Mouse (Mus musculus): Measurements from ENCODE around the gene Tmod3.
"Not testable (repeated sequence)": the region's sequence is repeated elsewhere in the genome, so short reads cannot be mapped to it uniquely, and the experiment has no call there.

Gene Tmod3

GRCm38 (mm10) chr9:75558360-75558759, 1.1 kb downstream of the Tmod3 start:
- in situ Hi-C loops (cut with MboI, MseI): no loop called here

GRCm38 (mm10) chr9:75553719-75554118, 5.7 kb downstream of the Tmod3 start:
- in situ Hi-C loops (cut with MboI, MseI): no loop called here

GRCm38 (mm10) chr9:75551342-75551741, 8.1 kb downstream of the Tmod3 start:
- in situ Hi-C loops (cut with MboI, MseI): no loop called here

GRCm38 (mm10) chr9:75549010-75549409, 10.4 kb downstream of the Tmod3 start:
- in situ Hi-C loops (cut with MboI, MseI): no loop called here

- in situ Hi-C loops (cut with MboI, MseI): no loop called here
Observed at GRCm38 (mm10) chr9:75546885-75547553, 12.4 kb downstream of the Tmod3 start.

GRCm38 (mm10) chr9:75545514-75545913, 13.9 kb downstream of the Tmod3 start:
- in situ Hi-C loops (cut with MboI, MseI): no loop called here

GRCm38 (mm10) chr9:75541497-75541896, 18.0 kb downstream of the Tmod3 start:
- in situ Hi-C loops (cut with MboI, MseI): no loop called here

- in situ Hi-C loops (cut with MboI, MseI): no loop called here
Observed at GRCm38 (mm10) chr9:75536422-75536821, 23.0 kb downstream of the Tmod3 start.

GRCm38 (mm10) chr9:75534431-75534962, 25.0 kb downstream of the Tmod3 start:
- in situ Hi-C loops (cut with MboI, MseI): no loop called here

- in situ Hi-C loops (cut with MboI, MseI): not testable (repeated sequence)
Observed at GRCm38 (mm10) chr9:75532989-75533388, 26.5 kb downstream of the Tmod3 start.

- in situ Hi-C loops (cut with MboI, MseI): no loop called here
Observed at GRCm38 (mm10) chr9:75532461-75532860, 27.0 kb downstream of the Tmod3 start.

- in situ Hi-C loops (cut with MboI, MseI): no loop called here
Observed at GRCm38 (mm10) chr9:75529358-75529757, 30.1 kb downstream of the Tmod3 start.

- in situ Hi-C loops (cut with MboI, MseI): no loop called here
Observed at GRCm38 (mm10) chr9:75528096-75528495, 31.4 kb downstream of the Tmod3 start.

- in situ Hi-C loops (cut with MboI, MseI): no loop called here
Observed at GRCm38 (mm10) chr9:75527368-75528059, 31.9 kb downstream of the Tmod3 start.

- in situ Hi-C loops (cut with MboI, MseI): loop anchor here in 1 of 2 experiments (5.0 kb wide), 1 partner anchor 64 kb away; no protein-coding TSS in a partner anchor
Observed at GRCm38 (mm10) chr9:75523646-75524045, 35.8 kb downstream of the Tmod3 start.

- in situ Hi-C loops (cut with MboI, MseI): loop anchor here in 1 of 2 experiments (5.0 kb wide), 1 partner anchor 65 kb away; no protein-coding TSS in a partner anchor
Observed at GRCm38 (mm10) chr9:75522217-75522616, 37.2 kb downstream of the Tmod3 start.

- in situ Hi-C loops (cut with MboI, MseI): loop anchor here in 1 of 2 experiments (5.0 kb wide), 1 partner anchor 66 kb away; no protein-coding TSS in a partner anchor
Observed at GRCm38 (mm10) chr9:75521788-75522187, 37.7 kb downstream of the Tmod3 start.

- in situ Hi-C loops (cut with MboI, MseI): loop anchor here in 1 of 2 experiments (5.0 kb wide), 1 partner anchor 66 kb away; no protein-coding TSS in a partner anchor
Observed at GRCm38 (mm10) chr9:75520940-75521339, 38.5 kb downstream of the Tmod3 start.

- in situ Hi-C loops (cut with MboI, MseI): loop anchor here in 1 of 2 experiments (5.0 kb wide), 1 partner anchor 65 kb away; no protein-coding TSS in a partner anchor
Observed at GRCm38 (mm10) chr9:75517751-75518150, 41.7 kb downstream of the Tmod3 start.

- in situ Hi-C loops (cut with MboI, MseI): loop anchor here in 1 of 2 experiments (5.0 kb wide), 1 partner anchor 67 kb away; no protein-coding TSS in a partner anchor
Observed at GRCm38 (mm10) chr9:75515464-75516113, 43.9 kb downstream of the Tmod3 start.

- in situ Hi-C loops (cut with MboI, MseI): no loop called here
Observed at GRCm38 (mm10) chr9:75511236-75511939, 48.1 kb downstream of the Tmod3 start.
